Mouse (Mus musculus): ENCODE results near the gene H13. TPM values are rescaled to one million over a fixed set of nuclear protein-coding genes. Genes with fewer than 3 reads are reported as not detected.

The H13 gene
- polyA plus RNA-seq, 1 experiment from 2014 or later = 118 TPM

DNA sequence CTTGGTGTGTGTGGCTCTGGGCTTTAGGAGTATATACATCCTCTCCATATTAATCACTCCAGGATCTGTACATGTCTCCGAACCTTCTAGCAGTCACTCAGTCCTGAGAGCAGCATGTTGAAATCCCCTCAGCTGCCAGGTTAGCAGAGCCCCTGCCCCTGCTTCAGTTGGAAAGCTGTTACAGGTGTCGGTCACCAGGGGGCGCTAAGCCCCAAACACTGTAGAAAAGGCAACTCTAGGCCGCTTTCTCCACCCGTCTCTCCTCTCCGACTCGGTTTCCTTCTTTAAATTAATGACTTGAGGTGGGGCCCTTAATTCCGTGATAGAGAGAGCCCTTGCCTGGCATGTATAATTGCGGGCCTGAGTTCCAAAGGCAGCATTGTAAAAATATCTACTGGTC, 24.0 kb downstream of the H13 start:
- H3K27ac ChIP-seq = peak overlapping the region; percentile 81
- WGBS = 23% methylated on average over 9 of the region's 9 CpGs
- H3K4me3 ChIP-seq = peak overlapping the region; percentile 25; the same call in 1 of the 2 replicates
- H3K4me1 ChIP-seq = peaks cover 23% of the 10 kb centered on the region
- H3K9me3 ChIP-seq (replicated peaks) = no peaks in the 10 kb centered on the region
- H3K27me3 ChIP-seq (ENCODE audit: low read depth, poor library complexity, severe bottlenecking) = no peaks in the 10 kb centered on the region
- peak; percentile 85 for DNase-seq (ENCODE audit: low spot score)
- H3K36me3 ChIP-seq = peaks cover 83% of the 10 kb centered on the region

GRCm38 (mm10) chr2:152693735-152694134, 24.5 kb downstream of the H13 start:
- H3K4me3 ChIP-seq = peak overlapping the region; percentile 25; the same call in 1 of the 2 replicates
- no peaks in the 10 kb centered on the region for H3K27me3 ChIP-seq (ENCODE audit: low read depth, poor library complexity, severe bottlenecking)
- H3K27ac ChIP-seq = peak overlapping the region; percentile 81
- H3K4me1 ChIP-seq = peaks cover 23% of the 10 kb centered on the region
- 88% methylated on average over 13 of the region's 13 CpGs for WGBS
- DNase-seq (ENCODE audit: low spot score) = no peak
- no peaks in the 10 kb centered on the region for H3K9me3 ChIP-seq (replicated peaks)
- H3K36me3 ChIP-seq = peaks cover 83% of the 10 kb centered on the region

DNA sequence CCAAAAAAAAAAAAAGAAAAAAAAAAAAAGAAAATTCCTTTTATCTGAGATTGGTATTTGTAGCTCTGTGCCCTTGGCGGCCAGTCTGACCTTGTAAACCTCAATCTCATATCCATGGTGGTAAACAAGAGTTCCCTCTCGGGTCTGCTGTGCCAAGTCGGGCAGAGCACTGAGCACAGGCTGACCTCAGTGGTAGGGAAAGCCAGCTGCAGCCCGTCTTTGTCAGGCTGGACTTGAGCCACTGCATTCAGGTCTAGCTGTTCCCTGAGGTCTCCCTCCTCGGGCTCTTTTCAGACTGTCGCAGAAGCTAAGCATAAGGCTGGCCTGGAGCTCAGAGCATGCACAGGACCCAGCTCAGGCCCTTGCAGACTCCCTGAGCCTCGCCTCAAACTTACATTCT, 25.4 kb downstream of the H13 start:
- no peak overlapping the region for H3K27ac ChIP-seq
- DNase-seq (ENCODE audit: low spot score) = no peak
- H3K36me3 ChIP-seq = peaks cover 83% of the 10 kb centered on the region
- H3K27me3 ChIP-seq (ENCODE audit: low read depth, poor library complexity, severe bottlenecking) = no peaks in the 10 kb centered on the region
- 87% methylated on average over 7 of the region's 7 CpGs for WGBS
- H3K4me3 ChIP-seq = no peak overlapping the region
- peaks cover 20% of the 10 kb centered on the region for H3K4me1 ChIP-seq
- no peaks in the 10 kb centered on the region for H3K9me3 ChIP-seq (replicated peaks)

DNA sequence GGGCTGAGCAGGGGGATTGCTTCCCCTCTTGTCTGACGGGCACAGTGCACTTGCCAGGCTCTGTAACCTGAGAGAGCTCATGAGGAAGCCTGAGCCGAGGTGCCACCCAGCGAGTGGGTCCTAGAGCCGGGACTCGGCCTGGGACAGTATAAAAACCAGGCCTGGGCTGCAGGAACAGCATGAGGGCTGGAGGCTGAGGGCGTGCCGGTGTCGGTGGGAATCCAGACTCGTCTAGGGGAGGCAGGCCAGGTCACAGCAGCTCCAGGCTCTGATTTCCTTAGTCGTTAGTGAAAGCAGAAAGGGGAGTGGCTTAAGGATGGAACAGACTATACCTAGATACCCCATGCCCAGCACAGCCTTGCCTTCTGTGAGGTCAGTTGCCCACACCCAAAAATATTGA, 26.8 kb downstream of the H13 start:
- WGBS = 58% methylated on average over 10 of the region's 10 CpGs
- no peak overlapping the region for H3K4me3 ChIP-seq
- H3K36me3 ChIP-seq = peaks cover 83% of the 10 kb centered on the region
- H3K9me3 ChIP-seq (replicated peaks) = no peaks in the 10 kb centered on the region
- H3K27ac ChIP-seq = peak overlapping the region; percentile 84
- H3K27me3 ChIP-seq (ENCODE audit: low read depth, poor library complexity, severe bottlenecking) = no peaks in the 10 kb centered on the region
- H3K4me1 ChIP-seq = peaks cover 20% of the 10 kb centered on the region
- no peak for DNase-seq (ENCODE audit: low spot score)

DNA sequence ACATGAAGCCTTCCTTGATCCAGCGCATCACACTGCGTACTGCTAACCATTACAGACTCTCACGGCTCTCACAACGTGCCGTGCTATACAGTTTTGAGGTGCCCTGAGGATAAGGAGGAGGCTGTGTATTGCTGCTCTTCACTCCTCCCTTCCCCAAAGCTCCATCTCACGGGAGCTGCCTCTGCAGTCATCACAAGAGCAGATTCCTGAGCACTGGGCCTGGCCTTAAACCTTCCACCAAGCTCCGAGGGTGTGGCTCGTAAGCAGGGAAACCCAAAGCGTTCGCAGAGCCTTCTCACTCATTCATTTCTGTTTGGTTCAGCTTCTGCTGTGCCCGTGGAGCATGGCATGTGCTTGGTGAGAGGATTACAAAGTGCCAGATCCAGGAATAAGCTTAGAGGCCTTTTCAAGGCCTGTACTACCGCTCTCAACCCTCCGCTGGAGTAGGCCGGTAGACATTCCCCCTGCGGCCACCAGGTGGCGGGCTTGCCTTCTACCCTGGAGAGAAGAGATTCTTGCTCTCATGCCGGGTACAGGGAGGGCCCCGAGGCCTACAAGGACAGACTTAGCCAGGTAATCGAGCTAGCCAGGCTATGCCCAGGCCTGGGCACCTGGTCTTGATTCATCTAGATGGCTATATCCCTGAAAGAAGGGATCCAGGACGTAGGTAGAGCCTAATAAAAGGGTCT, 27.4 kb downstream of the H13 start:
- peaks cover 20% of the 10 kb centered on the region for H3K4me1 ChIP-seq
- peak overlapping the region; percentile 84 for H3K27ac ChIP-seq
- peaks cover 83% of the 10 kb centered on the region for H3K36me3 ChIP-seq
- H3K9me3 ChIP-seq (replicated peaks) = no peaks in the 10 kb centered on the region
- 45% methylated on average over 20 of the region's 20 CpGs for WGBS
- no peak overlapping the region for H3K4me3 ChIP-seq
- peak; percentile 95 for DNase-seq (ENCODE audit: low spot score)
- no peaks in the 10 kb centered on the region for H3K27me3 ChIP-seq (ENCODE audit: low read depth, poor library complexity, severe bottlenecking)

GRCm38 (mm10) chr2:152700138-152700537, 30.9 kb downstream of the H13 start:
- peaks cover 32% of the 10 kb centered on the region for H3K4me1 ChIP-seq
- H3K27me3 ChIP-seq (ENCODE audit: low read depth, poor library complexity, severe bottlenecking) = no peaks in the 10 kb centered on the region
- peak overlapping the region; percentile 38; the same call in 1 of the 2 replicates for H3K27ac ChIP-seq
- H3K9me3 ChIP-seq (replicated peaks) = no peaks in the 10 kb centered on the region
- H3K4me3 ChIP-seq = no peak overlapping the region
- 93% methylated on average over 10 of the region's 10 CpGs for WGBS
- H3K36me3 ChIP-seq = peaks cover 100% of the 10 kb centered on the region
- no peak for DNase-seq (ENCODE audit: low spot score)

GRCm38 (mm10) chr2:152700725-152701124, 31.5 kb downstream of the H13 start:
- H3K27ac ChIP-seq = no peak overlapping the region
- no peaks in the 10 kb centered on the region for H3K9me3 ChIP-seq (replicated peaks)
- H3K36me3 ChIP-seq = peaks cover 100% of the 10 kb centered on the region
- 90% methylated on average over 8 of the region's 8 CpGs for WGBS
- H3K27me3 ChIP-seq (ENCODE audit: low read depth, poor library complexity, severe bottlenecking) = no peaks in the 10 kb centered on the region
- H3K4me1 ChIP-seq = peaks cover 35% of the 10 kb centered on the region
- DNase-seq (ENCODE audit: low spot score) = no peak
- no peak overlapping the region for H3K4me3 ChIP-seq

GRCm38 (mm10) chr2:152703596-152704255, 34.5 kb downstream of the H13 start:
- H3K4me1 ChIP-seq = peaks cover 54% of the 10 kb centered on the region
- no peak overlapping the region for H3K4me3 ChIP-seq
- H3K9me3 ChIP-seq (replicated peaks) = no peaks in the 10 kb centered on the region
- H3K36me3 ChIP-seq = peaks cover 90% of the 10 kb centered on the region
- peak overlapping the region; percentile 94 for H3K27ac ChIP-seq
- DNase-seq (ENCODE audit: low spot score) = no peak
- 92% methylated on average over 21 of the region's 21 CpGs for WGBS
- H3K27me3 ChIP-seq (ENCODE audit: low read depth, poor library complexity, severe bottlenecking) = no peaks in the 10 kb centered on the region

DNA sequence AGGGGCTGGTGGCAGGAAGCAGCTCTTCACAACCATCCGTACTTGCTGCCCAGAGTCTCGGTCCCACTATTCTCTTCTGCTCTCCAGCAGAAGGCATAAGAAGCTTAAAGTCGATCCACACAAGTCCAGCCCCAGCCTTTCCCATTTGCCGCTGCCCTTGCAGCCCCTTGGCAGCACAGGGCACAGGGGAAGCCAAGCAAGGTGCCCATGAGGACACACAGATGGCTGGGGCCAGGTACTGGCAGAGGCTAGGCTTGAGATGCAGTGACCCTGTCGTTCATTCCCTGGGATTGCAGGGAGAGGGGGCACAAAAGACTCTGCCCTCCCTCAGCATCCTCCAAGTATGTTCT, 35.0 kb downstream of the H13 start:
- no peak for DNase-seq (ENCODE audit: low spot score)
- Histone ChIP-seq H3K4me1 (peaks cover 54% of the 10 kb centered on the region), H3K9me3 (replicated peaks) (no peaks in the 10 kb centered on the region), H3K4me3 (no peak overlapping the region), H3K27ac (peak overlapping the region; percentile 94), H3K27me3 (ENCODE audit: low read depth, poor library complexity, severe bottlenecking) (no peaks in the 10 kb centered on the region), H3K36me3 (peaks cover 90% of the 10 kb centered on the region)
- 88% methylated on average over 5 of the region's 5 CpGs for WGBS

DNA sequence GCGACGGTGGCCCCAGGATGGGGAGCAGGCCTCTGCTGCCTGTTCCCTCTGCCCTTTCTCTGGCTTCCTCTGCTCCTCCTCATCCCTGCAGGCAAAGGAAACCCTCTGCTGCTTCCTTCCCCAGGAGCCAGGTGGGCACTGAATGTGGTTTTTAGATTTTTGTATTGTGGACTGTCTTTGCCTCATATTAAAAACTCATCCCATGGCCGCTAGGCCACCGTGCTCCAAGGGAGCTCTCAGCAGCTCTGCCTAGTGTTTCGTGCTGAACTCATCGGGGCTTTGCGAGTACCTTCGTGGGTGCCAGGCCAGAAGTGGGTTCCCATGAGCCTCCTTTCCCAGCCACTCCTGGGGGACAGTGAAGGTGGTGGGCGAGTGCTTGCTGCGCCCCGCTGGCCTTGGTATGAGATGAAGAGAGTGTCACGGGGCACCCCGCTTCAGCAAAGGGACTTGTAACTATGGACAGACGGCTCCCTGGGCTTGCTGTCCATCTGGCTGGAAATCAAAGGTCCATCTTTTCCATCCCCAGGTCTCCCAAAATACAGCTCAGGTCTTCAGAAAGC, 35.6 kb downstream of the H13 start:
- Histone ChIP-seq H3K9me3 (replicated peaks) (no peaks in the 10 kb centered on the region), H3K36me3 (peaks cover 85% of the 10 kb centered on the region), H3K27ac (peak overlapping the region; percentile 94), H3K4me1 (peaks cover 54% of the 10 kb centered on the region), H3K4me3 (no peak overlapping the region), H3K27me3 (ENCODE audit: low read depth, poor library complexity, severe bottlenecking) (no peaks in the 10 kb centered on the region)
- WGBS = 90% methylated on average over 14 of the region's 14 CpGs
- DNase-seq (ENCODE audit: low spot score) = no peak

- 47% methylated on average over 22 of the region's 22 CpGs for WGBS
- peak; percentile 85 for DNase-seq (ENCODE audit: low spot score)
- Histone ChIP-seq H3K36me3 (peaks cover 73% of the 10 kb centered on the region), H3K4me3 (peak overlapping the region; percentile 30), H3K9me3 (replicated peaks) (no peaks in the 10 kb centered on the region), H3K27me3 (ENCODE audit: low read depth, poor library complexity, severe bottlenecking) (no peaks in the 10 kb centered on the region), H3K27ac (peak overlapping the region; percentile 94), H3K4me1 (peaks cover 54% of the 10 kb centered on the region)
Measured at GRCm38 (mm10) chr2:152705993-152706571, 36.8 kb downstream of the H13 start.

GRCm38 (mm10) chr2:152707186-152707585, 37.9 kb downstream of the H13 start:
- Histone ChIP-seq H3K4me1 (peaks cover 54% of the 10 kb centered on the region), H3K4me3 (peak overlapping the region; percentile 49), H3K27me3 (ENCODE audit: low read depth, poor library complexity, severe bottlenecking) (no peaks in the 10 kb centered on the region), H3K9me3 (replicated peaks) (no peaks in the 10 kb centered on the region), H3K27ac (peak overlapping the region; percentile 94), H3K36me3 (peaks cover 62% of the 10 kb centered on the region)
- no peak for DNase-seq (ENCODE audit: low spot score)
- 17% methylated on average over 7 of the region's 7 CpGs for WGBS

- Histone ChIP-seq H3K27ac (peak overlapping the region; percentile 94), H3K9me3 (replicated peaks) (no peaks in the 10 kb centered on the region), H3K36me3 (peaks cover 57% of the 10 kb centered on the region), H3K4me3 (peak overlapping the region; percentile 49), H3K27me3 (ENCODE audit: low read depth, poor library complexity, severe bottlenecking) (no peaks in the 10 kb centered on the region), H3K4me1 (peaks cover 54% of the 10 kb centered on the region)
- whole genome bisulfite sequencing = 1% methylated on average over 31 of the region's 31 CpGs
- DNase-seq (ENCODE audit: low spot score) = peak; percentile 96
Measured at GRCm38 (mm10) chr2:152707627-152708026, 38.4 kb downstream of the H13 start.
